Mouse (Mus musculus) frontal cortex, postnatal 25 days (tissue): ENCODE measurements around the gene Ltbp3.

Experiments used
- DNase-seq, 2 experiments: peaks; one replicate each; pipeline ENCODE4 v3.0.0; 2022; ENCODE audit warnings: low spot score in 2 of 2

Gene Ltbp3

DNA sequence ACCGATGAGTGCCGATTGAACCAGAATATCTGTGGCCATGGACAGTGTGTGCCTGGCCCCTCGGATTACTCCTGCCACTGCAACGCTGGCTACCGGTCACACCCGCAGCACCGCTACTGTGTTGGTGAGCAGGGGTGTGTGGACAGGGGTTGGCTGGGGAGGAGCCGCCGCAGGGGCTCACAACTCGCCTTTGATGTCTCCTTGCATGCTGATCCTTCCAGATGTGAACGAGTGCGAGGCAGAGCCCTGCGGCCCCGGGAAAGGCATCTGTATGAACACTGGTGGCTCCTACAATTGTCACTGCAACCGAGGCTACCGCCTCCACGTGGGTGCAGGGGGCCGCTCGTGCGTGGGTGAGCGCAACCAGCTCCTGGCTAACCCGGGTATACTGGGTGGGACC lies 10.2 kb downstream of the Ltbp3 start:
- no peak for DNase-seq

DNA sequence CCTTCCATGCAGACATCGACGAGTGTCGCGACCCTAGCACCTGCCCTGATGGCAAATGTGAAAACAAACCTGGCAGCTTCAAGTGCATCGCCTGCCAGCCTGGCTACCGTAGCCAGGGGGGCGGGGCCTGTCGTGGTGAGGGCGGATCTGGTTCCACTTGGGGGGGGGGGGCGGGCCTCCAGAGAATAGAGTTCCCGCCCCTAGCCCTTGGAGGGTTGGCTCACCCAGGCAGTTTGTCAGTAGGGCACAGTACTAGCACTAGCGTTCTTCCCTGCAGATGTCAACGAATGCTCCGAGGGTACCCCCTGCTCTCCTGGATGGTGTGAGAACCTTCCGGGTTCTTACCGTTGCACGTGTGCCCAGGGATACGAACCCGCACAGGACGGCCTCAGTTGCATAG lies 11.0 kb downstream of the Ltbp3 start:
- DNase-seq, result no peak

- peak; percentile 44 to 65 for DNase-seq
These were observed 15.7 kb downstream of the Ltbp3 start for GRCm38 (mm10) chr19:5756321-5756985.

GRCm38 (mm10) chr19:5756991-5757636 lies 16.4 kb downstream of the Ltbp3 start:
- no peak for DNase-seq

DNA sequence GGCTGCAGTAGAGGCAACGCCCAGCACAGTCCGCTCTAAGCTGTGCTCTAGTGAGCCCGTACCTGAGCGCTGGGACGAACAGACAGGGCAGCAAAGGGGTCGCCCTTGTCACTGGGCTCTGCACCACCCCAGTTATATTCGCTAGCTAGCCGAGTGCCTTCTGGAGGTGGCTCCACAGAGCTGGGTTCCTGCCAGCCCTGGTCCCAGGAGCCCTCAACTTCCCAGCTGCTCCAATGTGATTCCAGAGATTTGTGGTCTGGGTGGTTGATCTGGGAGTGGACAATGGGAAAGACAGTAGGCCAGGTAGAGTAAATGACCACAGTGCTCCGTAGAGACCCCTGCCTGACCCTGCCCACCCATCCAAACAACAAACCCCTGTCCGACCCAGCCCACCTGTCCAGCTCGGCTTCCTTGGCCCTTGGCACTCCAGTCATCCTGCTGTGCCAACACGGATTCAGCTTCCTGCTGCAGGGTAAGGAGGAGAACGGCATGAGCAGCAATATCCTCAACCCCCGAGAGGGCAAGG lies 18.2 kb downstream of the Ltbp3 start:
- DNase-seq, result no peak

DNA sequence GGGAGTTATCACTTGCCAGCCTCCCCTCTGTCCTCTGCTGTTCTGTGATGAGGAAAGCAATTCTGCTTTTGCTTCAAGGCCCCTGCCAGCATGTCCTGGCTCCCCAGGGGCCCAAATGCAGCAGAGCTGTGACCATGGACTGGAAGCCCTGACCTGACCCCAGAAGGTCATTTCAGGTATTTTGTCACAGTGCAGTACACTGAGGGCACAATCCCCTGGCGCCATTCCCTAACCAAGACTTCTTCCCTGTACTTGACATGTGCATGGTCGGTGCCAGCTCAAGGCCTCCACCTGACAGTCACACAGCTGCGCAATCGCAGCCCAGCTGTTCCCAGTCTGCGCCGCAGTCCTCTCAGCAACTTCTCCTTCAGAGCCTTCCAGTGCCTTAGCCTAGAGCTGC lies 22.5 kb downstream of the Ltbp3 start:
- no peak for DNase-seq

- no peak for DNase-seq
These were observed 26.6 kb downstream of the Ltbp3 start for GRCm38 (mm10) chr19:5767271-5767670.

DNA sequence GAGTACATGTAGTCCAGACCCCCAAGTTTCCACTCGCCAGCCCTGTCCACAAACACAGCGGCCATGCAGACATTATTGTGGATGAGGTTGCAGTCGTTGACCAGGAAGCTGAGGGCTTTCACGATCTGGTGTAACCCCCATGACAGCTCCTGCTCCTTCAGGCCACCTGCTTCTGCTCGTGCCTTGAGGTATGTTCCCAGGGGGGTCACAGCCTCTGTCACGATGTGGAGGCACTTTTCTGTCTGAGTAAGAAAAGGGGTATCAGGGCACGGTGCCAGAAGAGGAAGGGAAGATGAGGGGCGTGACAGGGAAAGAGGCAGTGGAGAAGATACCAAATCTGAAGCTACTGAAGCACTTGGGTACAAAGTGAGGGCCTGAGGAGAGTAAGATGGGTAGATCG lies 29.6 kb downstream of the Ltbp3 start:
- no peak for DNase-seq

- DNase-seq, result peak; percentile 74 to 82
These were observed 30.5 kb downstream of the Ltbp3 start, which contains the start of gene Scyl1 for GRCm38 (mm10) chr19:5770925-5771860. Gene Scyl1, minus strand, starts transcription at chr19:5771419.

DNA sequence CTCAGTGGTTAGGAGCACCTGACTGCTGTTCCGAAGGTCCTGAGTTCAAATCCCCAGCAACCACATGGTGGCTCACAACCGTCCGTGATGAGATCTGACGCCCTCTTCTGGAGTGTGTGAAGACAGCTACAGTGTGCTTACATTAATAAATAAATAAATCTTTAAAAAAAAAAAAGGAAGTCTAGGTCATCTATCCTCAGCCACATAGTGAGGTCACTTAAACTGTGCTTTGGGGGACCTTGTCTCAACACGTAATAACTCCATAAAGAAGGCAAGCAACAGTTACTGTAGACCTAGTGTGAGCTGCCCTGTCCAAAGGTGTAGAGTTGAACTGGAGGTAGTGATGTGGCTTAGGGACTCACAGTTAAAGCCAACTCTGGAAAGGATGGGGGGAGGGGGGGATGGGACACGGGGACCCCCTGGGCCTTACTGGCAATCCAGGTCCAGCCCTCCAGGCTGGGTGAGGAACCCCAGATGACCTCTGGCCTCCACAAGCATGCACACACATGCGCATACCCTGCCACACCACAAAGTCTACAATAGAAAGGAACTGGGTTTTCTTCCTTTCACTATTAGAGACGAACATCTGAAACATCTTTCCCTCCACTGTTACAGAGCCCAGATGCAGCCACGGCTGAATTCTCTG lies 36.8 kb downstream of the Ltbp3 start:
- no peak for DNase-seq

GRCm38 (mm10) chr19:5778312-5778711 lies 37.6 kb downstream of the Ltbp3 start:
- DNase-seq, result no peak

DNA sequence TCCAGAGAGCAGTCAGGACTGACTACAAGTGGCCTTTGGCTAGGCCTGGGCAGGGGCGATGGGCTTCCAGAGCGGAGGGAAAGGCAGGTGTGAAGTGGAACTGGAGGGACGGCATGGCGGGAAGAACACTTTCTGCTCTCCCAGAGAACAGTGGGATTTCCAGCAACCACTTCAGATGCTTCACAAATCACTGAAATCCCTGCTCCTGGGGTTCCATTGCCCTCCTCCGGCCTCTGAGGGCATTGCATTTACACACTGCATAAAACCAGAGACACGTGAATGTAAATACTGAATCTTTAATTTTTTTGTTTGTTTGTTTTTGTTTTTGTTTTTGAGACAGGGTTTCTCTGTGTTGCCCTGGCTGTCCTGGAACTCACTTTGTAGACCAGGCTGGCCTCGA lies 39.5 kb downstream of the Ltbp3 start:
- DNase-seq, result no peak

DNA sequence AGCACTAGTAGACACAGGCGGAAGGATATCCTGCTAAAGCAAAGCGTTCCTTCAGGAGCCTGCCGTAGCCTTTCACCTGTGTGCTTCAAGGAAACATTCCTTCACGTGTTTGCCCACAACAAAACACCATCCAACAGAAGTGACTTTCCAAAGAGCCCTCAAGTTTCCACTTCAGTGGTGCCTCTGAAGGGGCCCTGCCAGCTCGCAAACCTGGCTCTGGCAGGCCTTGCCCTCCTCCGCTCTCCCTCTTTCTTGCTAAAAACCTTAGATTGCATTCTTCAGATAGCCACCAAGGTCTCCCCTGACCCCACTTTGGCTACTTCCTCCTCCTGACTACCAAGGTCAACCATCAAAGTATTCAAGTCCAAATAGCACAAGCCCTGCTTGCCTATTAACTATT lies 40.8 kb downstream of the Ltbp3 start:
- DNase-seq, result no peak

- no peak for DNase-seq
These were observed 41.4 kb downstream of the Ltbp3 start for GRCm38 (mm10) chr19:5782121-5782520.

DNA sequence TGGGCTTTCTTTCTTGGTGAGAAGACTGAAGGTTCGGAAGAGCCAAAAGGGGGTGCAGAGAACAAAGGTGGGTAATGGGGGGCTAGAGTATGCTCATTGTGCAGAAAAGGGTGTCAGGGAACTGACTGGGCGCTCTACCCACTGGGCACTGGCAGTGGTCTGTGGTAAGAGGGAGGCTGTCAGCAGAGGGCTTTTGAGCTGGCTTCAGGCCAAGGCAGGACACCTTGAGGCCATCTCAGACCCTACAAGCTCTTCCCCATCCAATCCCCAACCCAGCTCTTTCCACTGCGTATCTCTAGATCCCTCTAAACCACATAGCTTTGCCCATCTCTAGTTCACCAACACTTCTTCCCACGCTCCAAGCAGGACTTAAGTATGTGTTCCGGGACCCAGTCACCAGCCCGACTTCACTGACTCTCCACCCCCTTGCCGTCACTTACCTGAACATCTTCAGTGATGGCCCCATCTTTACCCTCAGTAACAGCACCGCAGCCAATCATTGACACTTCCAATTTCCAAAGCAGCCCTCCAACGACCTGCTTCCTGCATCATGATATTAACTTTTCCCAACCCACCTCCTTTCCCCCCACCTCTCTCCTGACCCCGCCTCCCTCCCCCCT lies 44.4 kb downstream of the Ltbp3 start:
- no peak for DNase-seq

GRCm38 (mm10) chr19:5786441-5787114 lies 45.9 kb downstream of the Ltbp3 start:
- DNase-seq, result peak; percentile 81 to 87

DNA sequence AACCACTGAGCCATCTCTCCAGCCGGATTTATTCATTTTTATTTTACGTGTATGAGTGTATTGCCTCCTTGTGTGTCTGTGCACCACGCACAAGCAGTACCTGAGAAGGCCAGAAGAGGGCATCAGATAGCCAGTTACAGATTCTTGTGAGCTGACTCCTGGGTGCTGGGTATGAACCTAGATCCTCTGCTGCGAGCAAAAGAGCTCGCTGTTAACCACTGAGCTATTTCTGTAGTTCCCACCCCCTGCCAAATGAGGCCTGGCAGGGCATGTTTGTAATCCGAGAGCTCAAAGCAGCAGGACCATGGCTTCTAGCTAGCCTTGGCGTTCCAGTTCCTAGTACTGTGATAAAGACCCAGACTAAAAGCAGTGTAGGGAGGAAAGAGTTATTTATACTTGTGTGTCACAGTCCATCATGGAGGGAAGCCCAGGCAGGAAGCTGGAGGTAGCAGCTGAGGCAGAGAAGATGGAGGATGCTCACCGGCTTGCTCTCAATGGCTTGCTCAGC lies 46.5 kb downstream of the Ltbp3 start:
- DNase-seq, result peak; percentile 81

GRCm38 (mm10) chr19:5787920-5788319 lies 47.2 kb downstream of the Ltbp3 start:
- DNase-seq, result no peak

DNA sequence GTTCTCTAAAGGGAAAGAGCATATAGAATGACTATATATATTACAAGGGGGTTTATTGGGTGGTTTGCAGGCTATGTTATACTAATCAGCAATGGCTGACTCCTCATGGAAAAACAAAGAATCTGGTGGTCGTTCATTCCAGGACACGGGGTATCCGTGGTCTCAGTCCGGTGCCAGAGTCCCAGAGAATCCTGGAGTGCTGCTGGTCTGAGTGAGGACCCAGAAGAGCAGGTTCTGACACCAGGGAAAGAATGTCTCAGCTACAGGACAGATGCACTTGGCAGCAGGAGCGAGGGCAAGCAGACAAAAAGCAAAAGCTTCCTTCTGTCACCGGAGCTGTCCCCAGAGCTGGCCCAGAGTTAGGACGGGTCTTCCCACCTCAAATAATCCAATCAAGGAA lies 47.9 kb downstream of the Ltbp3 start:
- no peak for DNase-seq

DNA sequence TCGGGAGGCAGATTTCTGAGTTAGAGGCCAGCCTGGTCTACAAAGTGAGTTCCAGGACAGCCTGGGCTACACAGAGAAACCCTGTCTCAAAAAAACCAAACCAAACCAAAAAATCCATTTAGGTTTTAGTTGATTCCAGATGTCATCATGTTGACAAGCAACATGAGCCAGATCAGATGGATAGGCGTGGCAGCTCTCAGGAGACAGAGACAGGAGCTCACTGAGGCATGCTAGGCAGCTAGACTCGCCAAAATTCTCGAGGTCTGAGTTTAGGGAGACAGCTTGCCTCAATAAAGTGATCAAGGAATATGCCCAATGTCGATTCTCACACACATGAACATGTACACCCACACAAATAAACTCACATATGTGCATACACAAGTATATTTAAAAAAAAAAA lies 48.4 kb downstream of the Ltbp3 start:
- DNase-seq, result no peak

GRCm38 (mm10) chr19:5791329-5791728 lies 50.6 kb downstream of the Ltbp3 start:
- no peak for DNase-seq
